Mouse (Mus musculus) liver, adult (tissue): ENCODE measurements around the gene BC107364.

Experiments
- GATA4 ChIP-seq: IDR thresholded peaks from 2 replicates; pipeline ENCODE4 v1.6.1; 2014; ENCODE audit warnings: mild to moderate bottlenecking, low read length; ENCODE audit not compliant: insufficient replicate concordance

BC107364 gene

GRCm38 (mm10) chr3:96482451-96482850 is 30.3 kb upstream of the BC107364 start:
- TF ChIP-seq GATA4, result no peak

DNA sequence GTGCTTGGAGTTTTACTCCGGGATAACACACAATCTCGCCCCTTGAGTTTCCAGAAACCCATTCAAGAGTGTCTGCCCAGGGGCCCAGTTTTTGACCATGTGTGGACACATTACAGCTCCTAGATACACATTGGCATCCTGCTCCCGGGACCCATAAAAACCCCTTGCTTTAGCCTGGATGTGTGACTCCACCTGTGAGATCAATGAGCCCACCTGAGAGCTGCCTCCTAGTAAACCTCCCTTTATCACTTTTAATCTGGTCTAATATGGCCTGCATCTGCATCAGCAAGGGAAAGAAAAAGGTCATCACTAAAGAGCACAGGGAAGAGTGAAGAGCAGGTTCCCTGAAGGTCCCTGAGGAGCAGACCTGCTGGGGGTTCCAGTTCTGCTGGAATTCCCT is 29.8 kb upstream of the BC107364 start:
- TF ChIP-seq GATA4, result no peak

DNA sequence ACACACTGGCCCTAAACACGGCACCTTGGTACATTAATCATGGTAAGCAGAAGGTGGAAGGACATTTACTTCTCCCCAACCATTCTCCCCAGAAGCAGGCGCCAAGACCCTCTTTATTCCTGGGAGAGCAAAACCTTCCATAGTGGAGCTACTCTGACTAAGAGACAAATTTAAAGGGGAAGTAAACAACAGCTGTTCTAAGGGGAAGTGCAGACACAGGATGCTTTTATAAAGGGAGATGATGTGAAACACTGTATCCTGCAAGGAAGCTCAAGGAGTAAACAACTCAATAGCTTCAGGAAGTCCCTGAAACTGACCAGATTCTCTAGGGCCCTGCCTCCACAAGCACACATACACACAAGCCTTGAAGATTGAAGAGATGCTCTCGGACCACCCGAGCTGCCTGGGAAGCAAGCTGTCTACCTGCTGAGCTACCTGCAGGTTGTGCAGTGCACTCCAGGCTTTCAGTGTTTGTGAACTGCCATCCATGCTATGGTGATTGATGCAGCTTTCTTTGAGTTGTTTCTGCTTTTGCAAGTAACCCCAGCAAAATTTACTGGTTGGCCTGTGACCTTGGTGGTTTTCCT is 28.7 kb upstream of the BC107364 start:
- TF ChIP-seq GATA4, result no peak

- TF ChIP-seq GATA4, result no peak
Measured at GRCm38 (mm10) chr3:96479249-96479648, 27.1 kb upstream of the BC107364 start.

GRCm38 (mm10) chr3:96477558-96477957 is 25.5 kb upstream of the BC107364 start:
- TF ChIP-seq GATA4, result no peak

GRCm38 (mm10) chr3:96477084-96477483 is 25.0 kb upstream of the BC107364 start:
- no peak for TF ChIP-seq GATA4

DNA sequence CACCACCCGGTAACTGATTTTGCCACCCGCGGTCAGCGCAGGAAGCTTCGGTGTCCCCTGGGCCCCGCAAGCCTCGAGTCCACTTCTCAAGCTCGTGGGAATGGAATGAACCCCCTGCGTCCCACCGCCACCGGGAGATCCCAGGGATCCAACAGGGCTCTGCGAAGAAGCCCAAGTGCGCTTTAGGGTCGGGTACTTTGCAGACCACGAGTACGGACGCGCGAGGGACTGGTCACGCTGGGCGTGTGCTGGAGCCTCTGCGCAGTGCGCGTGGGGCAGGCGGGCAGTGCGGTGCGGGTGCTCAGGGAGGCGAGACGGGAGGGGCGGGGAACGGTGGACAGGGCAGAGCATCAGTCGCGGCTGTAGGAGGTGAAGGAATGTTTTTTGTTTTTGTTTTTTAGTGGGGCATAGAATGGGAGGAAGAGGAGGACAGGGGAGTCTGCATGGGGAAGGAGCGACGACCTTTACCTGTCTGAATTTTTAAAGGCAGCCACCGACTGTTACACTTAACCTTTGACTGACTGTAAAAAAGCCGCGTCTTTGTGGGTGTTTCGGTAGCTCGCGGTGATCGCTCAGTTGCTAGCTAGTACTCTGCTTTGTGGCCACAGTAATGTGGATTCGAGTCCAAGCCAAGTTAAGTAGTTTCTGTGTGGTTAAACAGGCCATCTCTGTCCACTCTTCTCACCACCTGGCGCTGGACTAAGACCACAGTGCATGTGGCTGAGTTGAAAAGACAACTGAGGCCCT is 23.0 kb upstream of the BC107364 start:
- TF ChIP-seq GATA4, result no peak

DNA sequence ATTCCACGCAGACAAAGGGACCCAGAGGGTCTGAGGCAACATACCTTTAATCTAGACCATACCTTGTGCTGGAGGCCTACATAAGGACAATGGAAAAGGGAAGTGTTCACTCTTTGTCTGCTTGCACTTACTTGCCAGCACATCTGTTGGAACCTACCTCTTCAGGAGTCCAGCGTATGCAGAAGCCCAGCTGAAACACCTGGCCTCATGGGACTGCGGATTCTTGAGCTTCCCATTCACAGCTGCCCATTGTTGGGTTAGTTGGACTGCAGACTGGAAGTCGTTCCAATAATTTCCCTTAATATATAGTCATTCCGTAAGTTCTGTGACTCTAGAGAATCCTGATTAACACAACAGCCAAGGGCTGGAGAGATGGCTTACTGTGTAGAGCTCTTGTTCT is 20.0 kb upstream of the BC107364 start:
- TF ChIP-seq GATA4, result no peak

DNA sequence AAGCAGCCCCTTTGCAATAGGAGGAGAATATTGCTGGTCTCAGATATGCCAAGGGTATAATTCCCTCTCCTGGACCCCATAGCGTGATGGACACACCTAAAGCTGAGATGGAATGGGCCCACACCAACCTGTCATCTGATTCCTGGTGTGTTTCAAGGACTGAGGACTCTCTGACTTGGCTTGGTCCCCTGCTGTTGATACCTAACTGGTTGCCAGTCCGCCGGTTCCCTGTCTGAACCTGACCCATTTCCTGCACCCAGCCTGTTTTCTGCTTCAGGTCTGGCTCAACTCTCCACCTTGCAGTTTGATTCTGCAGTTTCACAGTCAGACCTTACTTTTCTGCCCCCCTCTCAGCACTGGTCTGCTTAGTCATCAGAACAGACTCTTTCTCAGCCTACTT is 17.5 kb upstream of the BC107364 start:
- TF ChIP-seq GATA4, result no peak

- no peak for TF ChIP-seq GATA4
Measured at GRCm38 (mm10) chr3:96467641-96468040, 15.5 kb upstream of the BC107364 start.

- no peak for TF ChIP-seq GATA4
Measured at GRCm38 (mm10) chr3:96463891-96464290, 11.8 kb upstream of the BC107364 start.

GRCm38 (mm10) chr3:96445436-96445835 is 6.7 kb downstream of the BC107364 start:
- TF ChIP-seq GATA4, result no peak

DNA sequence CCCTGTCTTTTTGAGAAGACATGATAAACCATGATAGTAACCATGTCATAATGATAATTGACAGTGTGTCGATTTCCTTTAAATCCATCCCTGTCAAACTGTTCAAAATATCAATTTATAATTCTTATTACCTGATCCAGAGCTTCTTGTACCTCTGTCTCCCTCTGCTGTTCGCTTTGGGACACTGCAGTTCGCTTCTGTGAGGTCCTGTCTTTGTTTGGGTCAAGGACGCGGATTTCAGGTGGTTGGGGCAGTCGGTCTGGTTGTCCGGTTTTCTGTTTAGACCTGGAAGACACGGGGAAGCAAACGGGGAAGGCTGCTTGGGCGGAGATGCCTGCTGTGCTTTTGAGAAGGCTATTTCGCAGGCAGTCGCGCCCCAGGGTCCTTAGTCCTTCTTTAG is 11.5 kb downstream of the BC107364 start:
- no peak for TF ChIP-seq GATA4

DNA sequence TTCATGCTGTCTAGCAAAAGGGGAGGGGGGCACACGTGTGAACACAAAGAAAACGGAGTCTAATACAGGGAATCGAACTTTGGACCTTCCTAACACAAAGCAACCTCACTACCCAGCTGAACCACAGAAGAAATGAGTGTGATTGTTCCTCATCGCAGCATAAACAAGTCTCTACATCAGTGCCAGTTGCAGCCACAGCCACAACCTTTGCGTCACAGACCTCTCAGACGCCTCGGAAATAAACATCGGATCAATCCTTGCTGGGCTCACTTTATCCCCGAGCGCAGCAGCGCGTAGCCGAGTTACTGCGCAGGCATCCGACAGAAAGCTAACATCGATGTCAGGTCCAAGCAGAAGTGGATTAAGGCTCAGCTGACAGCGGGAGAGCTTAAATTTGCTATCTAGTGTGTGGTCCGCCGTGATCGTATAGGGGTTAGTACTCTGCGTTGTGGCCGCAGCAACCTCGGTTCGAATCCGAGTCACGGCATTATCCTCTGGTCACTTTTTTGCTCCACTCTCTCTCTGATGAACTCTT is 16.5 kb downstream of the BC107364 start:
- no peak for TF ChIP-seq GATA4

GRCm38 (mm10) chr3:96432207-96432606 is 19.9 kb downstream of the BC107364 start:
- TF ChIP-seq GATA4, result no peak

DNA sequence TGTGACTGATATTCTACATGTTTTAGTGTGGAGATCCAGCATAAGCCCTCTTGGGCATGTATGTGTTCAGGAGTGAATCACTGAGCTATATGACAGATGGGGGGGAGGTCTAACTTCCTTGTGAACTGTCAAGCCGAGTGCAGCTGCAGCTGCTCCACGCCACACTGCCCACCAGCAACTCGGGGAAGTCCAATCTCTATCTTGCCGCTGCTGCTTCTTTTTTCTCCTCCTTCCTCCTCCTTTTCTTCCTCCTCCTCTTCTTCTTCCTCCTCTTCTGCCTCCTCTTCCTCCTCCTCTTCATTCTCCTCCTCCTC is 22.3 kb downstream of the BC107364 start:
- no peak for TF ChIP-seq GATA4

DNA sequence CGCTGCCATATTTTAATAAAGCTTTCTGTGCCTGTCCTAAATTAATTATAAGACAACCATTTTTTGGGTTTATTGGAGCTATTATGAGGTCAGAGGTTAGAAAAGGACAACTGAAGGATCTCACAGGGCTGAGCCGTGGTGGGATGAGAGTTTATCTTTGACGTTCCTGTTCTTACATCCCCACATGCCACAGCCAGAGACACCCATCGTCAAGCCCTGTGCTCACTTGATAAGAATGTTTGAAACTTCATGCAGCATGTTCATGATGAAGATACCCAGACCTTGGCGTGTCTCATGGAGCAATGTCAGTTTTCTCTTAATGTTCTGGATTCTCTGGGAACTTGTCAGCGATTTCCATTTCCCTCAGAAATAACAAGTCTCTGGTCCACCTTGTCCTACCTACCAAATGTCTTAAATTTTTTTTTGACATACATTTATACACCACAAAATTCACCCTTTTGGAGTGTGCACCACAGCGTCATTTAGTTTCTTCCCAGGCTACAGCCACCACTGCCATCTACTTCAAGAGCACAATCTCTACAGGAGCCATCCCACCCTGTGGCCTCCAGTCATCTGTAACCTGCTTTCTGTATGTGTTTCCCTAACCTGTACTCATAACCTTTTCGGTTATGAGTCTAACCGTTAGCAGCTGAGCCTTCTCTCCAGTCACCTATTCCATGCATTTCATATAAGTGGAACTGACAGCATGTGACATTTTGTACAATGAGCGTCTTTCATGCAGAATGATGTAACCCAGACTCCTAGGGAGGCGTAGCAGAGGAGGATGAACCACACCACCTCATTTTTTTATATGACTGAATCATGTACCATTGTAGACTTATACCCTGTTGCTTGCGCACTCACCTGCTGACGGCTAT is 22.9 kb downstream of the BC107364 start:
- no peak for TF ChIP-seq GATA4
